Mouse (Mus musculus): ENCODE measurements at regions not wholly inside any gene's neighbourhood (a gene's known extent, or its start where the extent isn't known, plus 50 kb on each side); places are given as distances from the start of the nearest gene placed in this dataset.
"Not testable (repeated sequence)": the region's sequence is repeated elsewhere in the genome, so short reads cannot be mapped to it uniquely, and the experiment has no call there.

GRCm38 (mm10) chr15:38129330-38129729, 704.0 kb downstream of the 4930447A16Rik start:
- DNase-seq (ENCODE audit: low spot score): no peak

GRCm38 (mm10) chr15:38129861-38130631, 704.7 kb downstream of the 4930447A16Rik start:
- DNase-seq (ENCODE audit: low spot score): no peak

- DNase-seq (ENCODE audit: low spot score): no peak
Measured at GRCm38 (mm10) chr15:38130632-38131028, 705.3 kb downstream of the 4930447A16Rik start.

GRCm38 (mm10) chr15:38139639-38140038, 714.3 kb downstream of the 4930447A16Rik start:
- DNase-seq (ENCODE audit: low spot score): no peak

GRCm38 (mm10) chr15:38143495-38143894, 718.1 kb downstream of the 4930447A16Rik start:
- DNase-seq (ENCODE audit: low spot score): no peak

GRCm38 (mm10) chr15:38151654-38152053, 726.3 kb downstream of the 4930447A16Rik start:
- DNase-seq (ENCODE audit: low spot score): no peak

- not testable (repeated sequence) for DNase-seq (ENCODE audit: low spot score)
Measured at GRCm38 (mm10) chr15:38153821-38154220, 728.5 kb downstream of the 4930447A16Rik start.

- DNase-seq (ENCODE audit: low spot score): no peak
Measured at GRCm38 (mm10) chr15:38159161-38159560, 733.8 kb downstream of the 4930447A16Rik start.

- peak; percentile 78 for DNase-seq (ENCODE audit: low spot score)
Measured at GRCm38 (mm10) chr15:38163721-38164120, 738.4 kb downstream of the 4930447A16Rik start.

GRCm38 (mm10) chr15:38164848-38165247, 739.5 kb downstream of the 4930447A16Rik start:
- no peak for DNase-seq (ENCODE audit: low spot score)

GRCm38 (mm10) chr15:38165881-38166445, 740.6 kb downstream of the 4930447A16Rik start:
- no peak for DNase-seq (ENCODE audit: low spot score)

- DNase-seq (ENCODE audit: low spot score): no peak
Measured at GRCm38 (mm10) chr15:38166476-38166875, 741.1 kb downstream of the 4930447A16Rik start.

- no peak for DNase-seq (ENCODE audit: low spot score)
Measured at GRCm38 (mm10) chr15:38167618-38168152, 742.3 kb downstream of the 4930447A16Rik start.

GRCm38 (mm10) chr15:38169191-38169590, 743.8 kb downstream of the 4930447A16Rik start:
- no peak for DNase-seq (ENCODE audit: low spot score)

Measured in MN1 (cell line).